ENCODE assay signal across 7 mouse cellular contexts in genomic region chr4:132958741-132959678, GRCm38 (mm10). TPM values are rescaled to one million over a fixed set of nuclear protein-coding genes. Genes with fewer than 3 reads are reported as not detected.
DNase-seq lines count a peak whose midpoint lies in the region; ATAC-seq and TF ChIP-seq lines count a peak whose summit lies in the region.

No protein-coding gene starts in this region.

- no peaks in the 10 kb centered on the region for H3K9me3 ChIP-seq in ES-E14 (ENCODE audit: control insufficient read depth, insufficient read depth, low read depth, low read length)
- H3K9me3 ChIP-seq in heart, embryonic 12.5 days (replicated peaks) = no peaks in the 10 kb centered on the region
- H3K9me3 ChIP-seq in limb, embryonic 10.5 days (replicated peaks) = no peaks in the 10 kb centered on the region
- no peaks in the 10 kb centered on the region for H3K9me3 ChIP-seq in midbrain, embryonic 13.5 days

- H3K27me3 ChIP-seq in heart, embryonic 12.5 days (replicated peaks) = no peaks in the 10 kb centered on the region
- H3K27me3 ChIP-seq in limb, embryonic 10.5 days (ENCODE audit: low read depth, poor library complexity, severe bottlenecking) = no peaks in the 10 kb centered on the region
- no peaks in the 10 kb centered on the region for H3K27me3 ChIP-seq in midbrain, embryonic 13.5 days

- in situ Hi-C loops in ES-E14 (cut with MboI; ENCODE audit: low sequenced_read_pairs in 2 of 2, unreplicated experiment in 2 of 2) = loop anchor here in 1 of 2 experiments (10.0 kb wide), 1 partner anchor 46 kb away; no protein-coding TSS in a partner anchor

- no peak overlapping the region; the same call in 1 of the 2 replicates for H3K9ac ChIP-seq in ES-E14 (ENCODE audit: insufficient read depth, low read depth, low read length, poor library complexity, severe bottlenecking)
- H3K9ac ChIP-seq in heart, embryonic 12.5 days = no peak overlapping the region; the same call in 1 of the 2 replicates
- H3K9ac ChIP-seq in midbrain, embryonic 13.5 days (replicated peaks) = no peak overlapping the region

- H3K4me1 ChIP-seq in ES-E14 (ENCODE audit: control insufficient read depth in 2 of 2, insufficient read depth in 2 of 2, low read length in 2 of 2, poor library complexity in 1 of 2) = peaks cover 17 to 50% of the 10 kb centered on the region in 2 experiments
- peaks cover 4% of the 10 kb centered on the region for H3K4me1 ChIP-seq in cortical plate, adult 2 months (ENCODE audit: control insufficient read depth, insufficient read depth, low read length)
- H3K4me1 ChIP-seq in heart, embryonic 12.5 days (replicated peaks) = peaks cover 59% of the 10 kb centered on the region
- H3K4me1 ChIP-seq in limb, embryonic 10.5 days = peaks cover 71% of the 10 kb centered on the region
- peaks cover 32% of the 10 kb centered on the region for H3K4me1 ChIP-seq in midbrain, embryonic 13.5 days (replicated peaks)

- no peak for TF ChIP-seq CTCF in cortical plate, adult 2 months (IDR thresholded peaks at IDR 0.05; ENCODE audit: extremely low read depth, insufficient read depth, low read length)

- peak; percentile 79 for ATAC-seq in heart, embryonic 12.5 days (ENCODE audit: insufficient number of reproducible peaks, low FRiP score)
- peak; percentile 85 for ATAC-seq in midbrain, embryonic 13.5 days

- WGBS in heart, embryonic 12.5 days = 7% methylated on average over 10 of the region's 10 CpGs
- WGBS in limb, embryonic 10.5 days = 3% methylated on average over 10 of the region's 10 CpGs
- 3% methylated on average over 10 of the region's 10 CpGs for WGBS in midbrain, embryonic 13.5 days

- H3K36me3 ChIP-seq in ES-E14 (ENCODE audit: control insufficient read depth, insufficient read depth, low read length, poor library complexity, severe bottlenecking) = no peaks in the 10 kb centered on the region
- H3K36me3 ChIP-seq in heart, embryonic 12.5 days = no peaks in the 10 kb centered on the region
- H3K36me3 ChIP-seq in limb, embryonic 10.5 days = no peaks in the 10 kb centered on the region
- H3K36me3 ChIP-seq in midbrain, embryonic 13.5 days = no peaks in the 10 kb centered on the region

- H3K27ac ChIP-seq in ES-E14 (ENCODE audit: insufficient read depth, low read depth, low read length, poor library complexity, severe bottlenecking) = peak overlapping the region; percentile 90
- H3K27ac ChIP-seq in cortical plate, adult 2 months (ENCODE audit: insufficient read depth, low read length) = peak overlapping the region; percentile 68
- H3K27ac ChIP-seq in heart, embryonic 12.5 days (ENCODE audit: poor library complexity, severe bottlenecking) = peak overlapping the region; percentile 92
- peak overlapping the region; percentile 86 for H3K27ac ChIP-seq in limb, embryonic 10.5 days
- H3K27ac ChIP-seq in midbrain, embryonic 13.5 days = peak overlapping the region; percentile 85

- peak; percentile 83 for DNase-seq in ES-E14 (ENCODE audit: low read depth, low spot score)
- peak; percentile 63 for DNase-seq in limb, embryonic 10.5 days (ENCODE audit: low spot score)
- DNase-seq in layer of hippocampus, postnatal 36 days = no peak
- no peak for DNase-seq in urinary bladder, postnatal 14 days (ENCODE audit: low spot score)

- H3K4me3 ChIP-seq in ES-E14 (ENCODE audit: insufficient read depth in 1 of 2, low read depth in 1 of 2, low read length in 2 of 2, poor library complexity in 1 of 2, severe bottlenecking in 1 of 2) = peak overlapping the region in 1 of 2 experiments; percentile 11; a peak in 2 of 4 replicates
- no peak overlapping the region for H3K4me3 ChIP-seq in cortical plate, adult 2 months (ENCODE audit: insufficient read depth, low read length)
- H3K4me3 ChIP-seq in heart, embryonic 12.5 days = no peak overlapping the region
- peak overlapping the region; percentile 9 for H3K4me3 ChIP-seq in limb, embryonic 10.5 days
- no peak overlapping the region for H3K4me3 ChIP-seq in midbrain, embryonic 13.5 days (replicated peaks)

- no peak for TF ChIP-seq POLR2A in cortical plate, adult 2 months (IDR thresholded peaks at IDR 0.05; ENCODE audit: extremely low read depth, insufficient read depth, low read length)

- H3K4me2 ChIP-seq in heart, embryonic 12.5 days = peak overlapping the region; percentile 22; the same call in 1 of the 2 replicates
- no peak overlapping the region for H3K4me2 ChIP-seq in midbrain, embryonic 13.5 days (replicated peaks)

TF ChIP-seq in ES-E14, 5 proteins besides CTCF, POLR2A, EP300 and RAD21:
- TF ChIP-seq CHD2 (IDR thresholded peaks at IDR 0.05; ENCODE audit: low read depth, low read length) = no peak
- no peak for TF ChIP-seq ZNF384 (IDR thresholded peaks at IDR 0.05; ENCODE audit: low read depth, low read length)
- no peak for TF ChIP-seq MAFK (IDR thresholded peaks at IDR 0.05; ENCODE audit: insufficient read depth, low read depth, low read length)
- no peak for TF ChIP-seq HCFC1 (IDR thresholded peaks at IDR 0.05; ENCODE audit: borderline replicate concordance, insufficient read depth, low read length)
- TF ChIP-seq ZC3H11A (IDR thresholded peaks at IDR 0.05; ENCODE audit: borderline replicate concordance, low read depth, low read length) = no peak

RNA-seq across cellular contexts. Expression of gene Fgr, which starts 14.9 kb away (rescaled TPM):
- total RNA-seq in ES-E14 (2012; rRNA removed) = 1.3 and 1.8 TPM in 2 replicates
- polyA plus RNA-seq in cortical plate, adult 2 months (2012; rRNA removed) = 0.11 and 0.15 TPM in 2 replicates
- polyA plus RNA-seq in heart, embryonic 12.5 days (2016; fragmentation: Nextera tagmentation; extraction: Ambion mirVana) = 0.19 and 0.23 TPM in 2 replicates
- 0.19 and 0.33 TPM in 2 replicates for polyA plus RNA-seq in limb, embryonic 10.5 days (2016; fragmentation: Nextera tagmentation; extraction: Ambion mirVana)
- polyA plus RNA-seq in midbrain, embryonic 13.5 days (2015; fragmentation: Nextera tagmentation; extraction: Ambion mirVana) = 0.12 TPM in 1 of 2 replicates, not detected in the other
- under 1 TPM in 1 of 2 experiments, not detected in 1; 0.66 TPM for total RNA-seq in layer of hippocampus, postnatal 36 days (2021)

RNA-seq across cellular contexts. Expression of gene Fam76a, which starts 36.7 kb away (rescaled TPM):
- 12.5 and 14.9 TPM in 2 replicates for total RNA-seq in ES-E14 (2012; rRNA removed)
- 40.2 and 40.3 TPM in 2 replicates for polyA plus RNA-seq in cortical plate, adult 2 months (2012; rRNA removed)
- polyA plus RNA-seq in heart, embryonic 12.5 days (2016; fragmentation: Nextera tagmentation; extraction: Ambion mirVana) = 25.9 and 29.0 TPM in 2 replicates
- 25.7 and 27.9 TPM in 2 replicates for polyA plus RNA-seq in limb, embryonic 10.5 days (2016; fragmentation: Nextera tagmentation; extraction: Ambion mirVana)
- 39.1 and 45.1 TPM in 2 replicates for polyA plus RNA-seq in midbrain, embryonic 13.5 days (2015; fragmentation: Nextera tagmentation; extraction: Ambion mirVana)
- total RNA-seq in layer of hippocampus, postnatal 36 days (2021) = 10 to 100 TPM; 52.4 to 53.3 TPM

RNA-seq across cellular contexts. Expression of gene Ahdc1, which starts 52.0 kb away (rescaled TPM):
- total RNA-seq in ES-E14 (2012; rRNA removed) = 61.8 and 88.9 TPM in 2 replicates
- polyA plus RNA-seq in cortical plate, adult 2 months (2012; rRNA removed) = 23.8 and 26.4 TPM in 2 replicates
- polyA plus RNA-seq in heart, embryonic 12.5 days (2016; fragmentation: Nextera tagmentation; extraction: Ambion mirVana) = 11.6 and 11.7 TPM in 2 replicates
- 13.0 and 13.8 TPM in 2 replicates for polyA plus RNA-seq in limb, embryonic 10.5 days (2016; fragmentation: Nextera tagmentation; extraction: Ambion mirVana)
- polyA plus RNA-seq in midbrain, embryonic 13.5 days (2015; fragmentation: Nextera tagmentation; extraction: Ambion mirVana) = 10.4 and 12.6 TPM in 2 replicates
- 100 to 1,000 TPM; 111 to 113 TPM for total RNA-seq in layer of hippocampus, postnatal 36 days (2021)

Comparison
In these comparisons a context has a peak if more than half of its experiments do, and no peak if none do; other contexts are left out.
1. DNase-seq: peak in ES-E14 (single experiment) and limb, embryonic 10.5 days (single experiment); none in layer of hippocampus, postnatal 36 days (0 of 2) and urinary bladder, postnatal 14 days (single experiment).
2. Peak in every context shown above with its lines, with median percentiles within 50 percentile points of each other: H3K27ac ChIP-seq.